ENCODE assay signal across 8 mouse cellular contexts in the genomic region with DNA sequence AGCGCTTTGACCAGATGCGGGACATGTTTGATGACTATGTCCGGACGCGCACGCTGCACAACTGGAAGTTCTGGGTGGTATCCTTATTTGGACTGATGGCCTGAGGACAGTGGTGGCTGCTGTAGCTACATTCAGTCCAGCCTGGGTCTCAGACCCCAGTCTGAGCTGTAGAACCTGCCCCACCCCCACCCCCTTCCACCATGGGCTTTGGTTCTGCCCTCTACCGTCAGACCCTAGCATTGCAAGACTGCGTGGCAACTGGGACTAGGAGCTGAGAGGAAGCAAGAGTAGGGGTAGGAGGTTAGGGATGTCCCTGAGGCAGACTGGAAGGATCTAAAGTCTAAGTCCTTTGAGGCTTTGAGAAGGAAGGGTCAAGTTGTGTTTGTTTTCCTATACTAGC. TPM values are rescaled to one million over a fixed set of nuclear protein-coding genes. Genes with fewer than 3 reads are reported as not detected.
DNase-seq lines count a peak whose midpoint lies in the region; ATAC-seq and TF ChIP-seq lines count a peak whose summit lies in the region.

No protein-coding gene starts in this region.

- H3K9me3 ChIP-seq in kidney, embryonic 14.5 days (ENCODE audit: control insufficient read depth, low read length) = no peaks in the 10 kb centered on the region
- no peaks in the 10 kb centered on the region for H3K9me3 ChIP-seq in forebrain, postnatal 0 days (ENCODE audit: low read length)
- H3K9me3 ChIP-seq in kidney, postnatal 0 days (replicated peaks; ENCODE audit: low read length) = no peaks in the 10 kb centered on the region

- WGBS in kidney, embryonic 14.5 days = 3% methylated on average over 8 of the region's 8 CpGs
- 11% methylated on average over 8 of the region's 8 CpGs for WGBS in forebrain, postnatal 0 days
- WGBS in kidney, postnatal 0 days = 5% methylated on average over 8 of the region's 8 CpGs

- no peak for DNase-seq in kidney, adult 11 months
- DNase-seq in adrenal gland, postnatal 36 days = peak; percentile 45 to 64
- DNase-seq in forebrain, postnatal 0 days = peak; percentile 5
- DNase-seq in kidney, postnatal 0 days (ENCODE audit: low spot score) = peak; percentile 29
- peak; percentile 35 to 43 for DNase-seq in spleen, postnatal 36 days (ENCODE audit: low spot score in 2 of 2)
- DNase-seq in gastrocnemius, postnatal 4 days (ENCODE audit: low spot score in 2 of 2) = no peak

- peaks cover 32% of the 10 kb centered on the region for H3K27me3 ChIP-seq in kidney, embryonic 14.5 days (ENCODE audit: control insufficient read depth, insufficient read depth, low read length)
- peaks cover 15% of the 10 kb centered on the region for H3K27me3 ChIP-seq in forebrain, postnatal 0 days (ENCODE audit: insufficient read depth, low read length)
- H3K27me3 ChIP-seq in kidney, postnatal 0 days (ENCODE audit: insufficient read depth, low read length) = peaks cover 4% of the 10 kb centered on the region

- H3K36me3 ChIP-seq in kidney, embryonic 14.5 days (ENCODE audit: control insufficient read depth, insufficient read depth, low read length) = no peaks in the 10 kb centered on the region
- no peaks in the 10 kb centered on the region for H3K36me3 ChIP-seq in forebrain, postnatal 0 days (ENCODE audit: insufficient read depth)
- no peaks in the 10 kb centered on the region for H3K36me3 ChIP-seq in kidney, postnatal 0 days (ENCODE audit: insufficient read depth, low read length)

- no peak overlapping the region for H3K9ac ChIP-seq in kidney, embryonic 14.5 days (ENCODE audit: low read depth, low read length)
- H3K9ac ChIP-seq in forebrain, postnatal 0 days = no peak overlapping the region
- H3K9ac ChIP-seq in kidney, postnatal 0 days (ENCODE audit: low read depth, low read length) = no peak overlapping the region

- peak; percentile 57 for TF ChIP-seq CTCF in forebrain, postnatal 0 days (IDR thresholded peaks at IDR 0.05; ENCODE audit: low read depth)
- TF ChIP-seq CTCF in kidney, postnatal 0 days (IDR thresholded peaks at IDR 0.05; ENCODE audit: low read depth) = peak; percentile 64

- peak overlapping the region; percentile 38 for H3K4me2 ChIP-seq in kidney, embryonic 14.5 days (replicated peaks; ENCODE audit: low read depth, low read length)
- peak overlapping the region; percentile 45 for H3K4me2 ChIP-seq in forebrain, postnatal 0 days (ENCODE audit: low read depth)
- H3K4me2 ChIP-seq in kidney, postnatal 0 days (ENCODE audit: low read length) = peak overlapping the region; percentile 54

- ATAC-seq in kidney, embryonic 14.5 days (ENCODE audit: low FRiP score, low TSS enrichment) = no peak
- no peak for ATAC-seq in forebrain, postnatal 0 days
- ATAC-seq in kidney, postnatal 0 days (replicated peaks; ENCODE audit: low FRiP score, low read depth) = no peak; the same call in 1 of the 2 replicates
- ATAC-seq in megakaryocyte, adult 5-6 weeks (ENCODE audit: poor library complexity, severe bottlenecking) = peak; percentile 80

- H3K4me3 ChIP-seq in kidney, embryonic 14.5 days (ENCODE audit: low read length) = peak overlapping the region; percentile 21; the same call in 1 of the 2 replicates
- H3K4me3 ChIP-seq in forebrain, postnatal 0 days (ENCODE audit: low read depth, low read length) = peak overlapping the region; percentile 22
- H3K4me3 ChIP-seq in kidney, postnatal 0 days (replicated peaks; ENCODE audit: low read depth, low read length) = peak overlapping the region; percentile 23

- H3K4me1 ChIP-seq in kidney, embryonic 14.5 days (ENCODE audit: control insufficient read depth, insufficient read depth, low read length) = no peaks in the 10 kb centered on the region
- H3K4me1 ChIP-seq in forebrain, postnatal 0 days (ENCODE audit: insufficient read depth) = no peaks in the 10 kb centered on the region
- no peaks in the 10 kb centered on the region for H3K4me1 ChIP-seq in kidney, postnatal 0 days (replicated peaks; ENCODE audit: insufficient read depth, low read length)

- H3K27ac ChIP-seq in kidney, embryonic 14.5 days (ENCODE audit: low read depth, low read length) = no peak overlapping the region
- H3K27ac ChIP-seq in forebrain, postnatal 0 days (ENCODE audit: low read depth, low read length) = no peak overlapping the region
- H3K27ac ChIP-seq in kidney, postnatal 0 days = no peak overlapping the region

RNA-seq across cellular contexts. Expression of gene Tbl2, which starts 14.9 kb away (rescaled TPM):
- polyA plus RNA-seq in kidney, embryonic 14.5 days (2014; fragmentation: Nextera tagmentation; extraction: Ambion mirVana) = 11.9 and 24.5 TPM in 2 replicates
- 10 to 100 TPM; 28.9 to 40.9 TPM for total RNA-seq in adrenal gland, postnatal 36 days (2021)
- 13.5 and 35.2 TPM in 2 replicates for total RNA-seq in forebrain, postnatal 0 days (2014; rRNA removed)
- polyA plus RNA-seq in forebrain, postnatal 0 days (2015; fragmentation: Nextera tagmentation; extraction: Ambion mirVana) = 9.2 and 12.0 TPM in 2 replicates
- polyA plus RNA-seq in kidney, postnatal 0 days (2015; fragmentation: Nextera tagmentation; extraction: Ambion mirVana) = 14.5 and 17.4 TPM in 2 replicates
- total RNA-seq in megakaryocyte, adult 5-6 weeks (2015) = 5.5 and 5.7 TPM in 2 replicates
- 12.6 and 15.0 TPM in 2 replicates for total RNA-seq in megakaryocyte, adult 5-6 weeks (2017)
- 10 to 100 TPM; 18.3 to 22.2 TPM for total RNA-seq in gastrocnemius, postnatal 4 days (2021)

RNA-seq across cellular contexts. Expression of gene Bcl7b, which starts 33.5 kb away (rescaled TPM):
- polyA plus RNA-seq in kidney, embryonic 14.5 days (2014; fragmentation: Nextera tagmentation; extraction: Ambion mirVana) = 47.9 and 56.1 TPM in 2 replicates
- total RNA-seq in adrenal gland, postnatal 36 days (2021) = 10 to 100 TPM; 72.6 to 77.5 TPM
- 30.3 and 31.4 TPM in 2 replicates for total RNA-seq in forebrain, postnatal 0 days (2014; rRNA removed)
- polyA plus RNA-seq in forebrain, postnatal 0 days (2015; fragmentation: Nextera tagmentation; extraction: Ambion mirVana) = 42.6 TPM in 2 replicates
- 58.8 and 65.6 TPM in 2 replicates for polyA plus RNA-seq in kidney, postnatal 0 days (2015; fragmentation: Nextera tagmentation; extraction: Ambion mirVana)
- 23.5 and 46.6 TPM in 2 replicates for total RNA-seq in megakaryocyte, adult 5-6 weeks (2015)
- 27.4 and 38.8 TPM in 2 replicates for total RNA-seq in megakaryocyte, adult 5-6 weeks (2017)
- 10 to 100 TPM; 27.3 to 28.0 TPM for total RNA-seq in gastrocnemius, postnatal 4 days (2021)

RNA-seq across cellular contexts. Expression of gene Mlxipl, which starts 44.8 kb away (rescaled TPM):
- polyA plus RNA-seq in kidney, embryonic 14.5 days (2014; fragmentation: Nextera tagmentation; extraction: Ambion mirVana) = 3.9 and 6.4 TPM in 2 replicates
- 10 to 100 TPM; 47.4 to 73.6 TPM for total RNA-seq in adrenal gland, postnatal 36 days (2021)
- 0.76 and 0.77 TPM in 2 replicates for total RNA-seq in forebrain, postnatal 0 days (2014; rRNA removed)
- polyA plus RNA-seq in forebrain, postnatal 0 days (2015; fragmentation: Nextera tagmentation; extraction: Ambion mirVana) = 0.28 and 1.0 TPM in 2 replicates
- 6.5 and 7.8 TPM in 2 replicates for polyA plus RNA-seq in kidney, postnatal 0 days (2015; fragmentation: Nextera tagmentation; extraction: Ambion mirVana)
- 0.05 and 0.31 TPM in 2 replicates for total RNA-seq in megakaryocyte, adult 5-6 weeks (2015)
- total RNA-seq in megakaryocyte, adult 5-6 weeks (2017) = 0.45 and 0.62 TPM in 2 replicates
- total RNA-seq in gastrocnemius, postnatal 4 days (2021) = 10 to 100 TPM; 13.8 to 24.6 TPM

RNA-seq across cellular contexts. Expression of gene Baz1b, which starts 52.5 kb away (rescaled TPM):
- 35.8 and 68.8 TPM in 2 replicates for polyA plus RNA-seq in kidney, embryonic 14.5 days (2014; fragmentation: Nextera tagmentation; extraction: Ambion mirVana)
- 10 to 100 TPM; 72.1 to 90.4 TPM for total RNA-seq in adrenal gland, postnatal 36 days (2021)
- total RNA-seq in forebrain, postnatal 0 days (2014; rRNA removed) = 44.4 and 51.6 TPM in 2 replicates
- 11.1 and 15.0 TPM in 2 replicates for polyA plus RNA-seq in forebrain, postnatal 0 days (2015; fragmentation: Nextera tagmentation; extraction: Ambion mirVana)
- polyA plus RNA-seq in kidney, postnatal 0 days (2015; fragmentation: Nextera tagmentation; extraction: Ambion mirVana) = 22.6 and 22.9 TPM in 2 replicates
- total RNA-seq in megakaryocyte, adult 5-6 weeks (2015) = 66.1 and 71.1 TPM in 2 replicates
- 129 and 134 TPM in 2 replicates for total RNA-seq in megakaryocyte, adult 5-6 weeks (2017)
- total RNA-seq in gastrocnemius, postnatal 4 days (2021) = 10 to 100 TPM; 59.4 to 63.6 TPM

RNA-seq across cellular contexts. Expression of gene Vps37d, which starts 56.5 kb away (rescaled TPM):
- 8.9 and 12.6 TPM in 2 replicates for polyA plus RNA-seq in kidney, embryonic 14.5 days (2014; fragmentation: Nextera tagmentation; extraction: Ambion mirVana)
- total RNA-seq in adrenal gland, postnatal 36 days (2021) = 1 to 10 TPM; 1.8 to 3.7 TPM
- total RNA-seq in forebrain, postnatal 0 days (2014; rRNA removed) = 71.1 and 74.8 TPM in 2 replicates
- 31.1 and 34.2 TPM in 2 replicates for polyA plus RNA-seq in forebrain, postnatal 0 days (2015; fragmentation: Nextera tagmentation; extraction: Ambion mirVana)
- 9.9 and 12.5 TPM in 2 replicates for polyA plus RNA-seq in kidney, postnatal 0 days (2015; fragmentation: Nextera tagmentation; extraction: Ambion mirVana)
- total RNA-seq in megakaryocyte, adult 5-6 weeks (2015) = not detected in 2 replicates
- total RNA-seq in megakaryocyte, adult 5-6 weeks (2017) = not detected in 2 replicates
- 1 to 10 TPM; 3.2 to 4.1 TPM for total RNA-seq in gastrocnemius, postnatal 4 days (2021)

Comparison
In these comparisons a context has a peak if more than half of its experiments do, and no peak if none do; other contexts are left out.
1. DNase-seq: peak in adrenal gland, postnatal 36 days (2 of 2), forebrain, postnatal 0 days (single experiment), kidney, postnatal 0 days (single experiment) and spleen, postnatal 36 days (2 of 2); none in kidney, adult 11 months (single experiment) and gastrocnemius, postnatal 4 days (0 of 2).
2. Peak in every context shown above with its lines, with median percentiles within 50 percentile points of each other: H3K4me2 ChIP-seq and H3K4me3 ChIP-seq.